Mouse (Mus musculus): Measurements from ENCODE around the gene H2-Eb1. TPM values are rescaled to one million over a fixed set of nuclear protein-coding genes. Genes with fewer than 3 reads are reported as not detected.

Gene H2-Eb1
- total RNA-seq, 1 experiment from 2014 or later: 17.9 TPM

- no peak for ATAC-seq (replicated peaks; ENCODE audit: low read depth, poor library complexity, severe bottlenecking)
These were observed 59.4 kb downstream of the H2-Eb1 start for GRCm38 (mm10) chr17:34365031-34365430.

Other genes with a start within 250 kb of the H2-Eb1 start
- 7.8 and 10.5 TPM in 2 replicates for gene H2-Oa, start 213.5 kb upstream of the H2-Eb1 start, total RNA-seq (2017)
- gene H2-DMa, start 186.3 kb upstream of the H2-Eb1 start, total RNA-seq (2017): 90.2 and 104 TPM in 2 replicates
- gene Brd2, start 183.2 kb upstream of the H2-Eb1 start, total RNA-seq (2017): 347 and 388 TPM in 2 replicates
- gene H2-DMb2, start 162.6 kb upstream of the H2-Eb1 start, total RNA-seq (2017): 3.3 and 5.5 TPM in 2 replicates
- gene H2-DMb1, start 152.8 kb upstream of the H2-Eb1 start, total RNA-seq (2017): 31.9 and 35.1 TPM in 2 replicates
- gene Tap1, start 118.3 kb upstream of the H2-Eb1 start, total RNA-seq (2017): 77.8 and 120 TPM in 2 replicates
- 75.3 and 119 TPM in 2 replicates for gene Psmb9, start 118.1 kb upstream of the H2-Eb1 start, total RNA-seq (2017)
- gene Psmb8, start 108.1 kb upstream of the H2-Eb1 start, total RNA-seq (2017): 480 and 499 TPM in 2 replicates
- gene Tap2, start 102.3 kb upstream of the H2-Eb1 start, total RNA-seq (2017): 80.1 and 87.6 TPM in 2 replicates
- gene H2-Ob, start 67.0 kb upstream of the H2-Eb1 start, total RNA-seq (2017): 25.5 and 27.7 TPM in 2 replicates
- 67.2 and 91.5 TPM in 2 replicates for gene H2-Ab1, start 48.2 kb upstream of the H2-Eb1 start, total RNA-seq (2017)
- 17.1 and 26.2 TPM in 2 replicates for gene H2-Aa, start 18.0 kb upstream of the H2-Eb1 start, total RNA-seq (2017)
- not detected in 2 replicates for gene H2-Eb2, start 19.8 kb downstream of the H2-Eb1 start, total RNA-seq (2017)
- gene Btnl2, start 49.0 kb downstream of the H2-Eb1 start, total RNA-seq (2017): not detected in 2 replicates
- gene Btnl1, start 71.3 kb downstream of the H2-Eb1 start, total RNA-seq (2017): not detected in 2 replicates
- 4.2 and 6.4 TPM in 2 replicates for gene BC051142, start 93.0 kb downstream of the H2-Eb1 start, total RNA-seq (2017)
- not detected in 2 replicates for gene Btnl4, start 171.5 kb downstream of the H2-Eb1 start, total RNA-seq (2017)
- gene Btnl6, start 211.5 kb downstream of the H2-Eb1 start, total RNA-seq (2017): not detected in 2 replicates

Data from common myeloid progenitor, adult 5-6 weeks (primary cell).